Mouse (Mus musculus) midbrain, embryonic 12.5 days (tissue): ENCODE results near the gene Alox12b. TPM values are rescaled to one million over a fixed set of nuclear protein-coding genes. Genes with fewer than 3 reads are reported as not detected.

Experiments
- polyA plus RNA-seq: library from polyadenylated mRNA; unstranded; fragments of >200 nt; fragmentation: Nextera tagmentation; extraction: Ambion mirVana; gene quantifications from 2 replicates; pipeline ENCODE4 v1.2.1, GENCODE M21; 2016

Gene Alox12b
- polyA plus RNA-seq, 1 experiment from 2014 or later, result 0.06 TPM

Other genes starting within 250 kb of the Alox12b start
- 0.20 TPM in 1 of 2 replicates, not detected in the other for gene Odf4, start 229.9 kb upstream of the Alox12b start, polyA plus RNA-seq
- 5.9 and 6.7 TPM in 2 replicates for gene Arhgef15, start 199.5 kb upstream of the Alox12b start, polyA plus RNA-seq
- 1.7 and 1.9 TPM in 2 replicates for gene Slc25a35, start 188.9 kb upstream of the Alox12b start, polyA plus RNA-seq
- gene Rangrf, start 181.8 kb upstream of the Alox12b start, polyA plus RNA-seq, result 39.2 and 42.1 TPM in 2 replicates
- 34.7 and 38.7 TPM in 2 replicates for gene Pfas, start 148.5 kb upstream of the Alox12b start, polyA plus RNA-seq
- 72.4 and 77.1 TPM in 2 replicates for gene Ctc1, start 141.1 kb upstream of the Alox12b start, polyA plus RNA-seq
- 139 and 142 TPM in 2 replicates for gene Aurkb, start 111.3 kb upstream of the Alox12b start, polyA plus RNA-seq
- 13.3 and 16.3 TPM in 2 replicates for gene Borcs6, start 97.3 kb upstream of the Alox12b start, polyA plus RNA-seq
- 45.1 and 48.3 TPM in 2 replicates for gene Tmem107, start 86.2 kb upstream of the Alox12b start, polyA plus RNA-seq
- 123 and 131 TPM in 2 replicates for gene Vamp2, start 68.5 kb upstream of the Alox12b start, polyA plus RNA-seq
- gene Per1, start 61.8 kb upstream of the Alox12b start, polyA plus RNA-seq, result 9.8 and 10.9 TPM in 2 replicates
- gene Hes7, start 36.6 kb upstream of the Alox12b start, polyA plus RNA-seq, result 0.21 and 0.38 TPM in 2 replicates
- 0.18 and 0.29 TPM in 2 replicates for gene 9130213A22Rik, start 34.4 kb upstream of the Alox12b start, polyA plus RNA-seq
- gene Aloxe3, start 31.1 kb upstream of the Alox12b start, polyA plus RNA-seq, result 0.66 and 0.67 TPM in 2 replicates
- 0.13 TPM in 1 of 2 replicates, not detected in the other for gene Alox8, start 40.9 kb downstream of the Alox12b start, polyA plus RNA-seq
- 0.23 and 0.25 TPM in 2 replicates for gene Gucy2e, start 80.0 kb downstream of the Alox12b start, polyA plus RNA-seq
- gene Cntrob, start 166.8 kb downstream of the Alox12b start, polyA plus RNA-seq, result 40.1 and 45.6 TPM in 2 replicates
- 186 and 187 TPM in 2 replicates for gene Trappc1, start 167.0 kb downstream of the Alox12b start, polyA plus RNA-seq
- gene Kcnab3, start 169.3 kb downstream of the Alox12b start, polyA plus RNA-seq, result 4.4 and 4.5 TPM in 2 replicates
- 48.4 and 50.5 TPM in 2 replicates for gene Rnf227, start 183.5 kb downstream of the Alox12b start, polyA plus RNA-seq
- gene Chd3, start 212.4 kb downstream of the Alox12b start, polyA plus RNA-seq, result 78.7 and 88.5 TPM in 2 replicates
- gene Naa38, start 238.5 kb downstream of the Alox12b start, polyA plus RNA-seq, result 98.9 and 105 TPM in 2 replicates
- gene Cyb5d1, start 238.6 kb downstream of the Alox12b start, polyA plus RNA-seq, result 52.9 and 53.8 TPM in 2 replicates
- 11.4 and 12.1 TPM in 2 replicates for gene Tmem88, start 241.2 kb downstream of the Alox12b start, polyA plus RNA-seq